8 mouse cellular contexts compared by ENCODE assay signal in the genomic region with DNA sequence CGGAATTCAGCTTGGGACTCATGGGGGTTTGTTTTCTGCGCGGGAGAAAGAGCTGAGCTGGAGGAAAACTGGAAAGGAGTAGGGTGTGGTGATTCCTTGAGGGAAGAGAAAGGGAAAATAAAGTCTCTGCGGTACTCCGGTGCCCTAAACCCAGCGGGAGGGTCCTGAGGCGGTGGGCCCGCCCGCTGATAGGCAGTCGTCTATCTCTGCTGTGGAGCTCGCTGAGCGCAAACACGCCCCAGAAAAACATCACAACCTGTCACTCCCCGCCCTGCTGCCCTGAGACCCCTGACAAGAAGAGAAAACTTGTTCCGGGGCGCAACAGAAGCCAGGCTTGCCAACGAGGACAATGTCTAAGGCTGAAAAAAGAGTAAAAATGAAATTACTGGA. TPM values are rescaled to one million over a fixed set of nuclear protein-coding genes. Genes with fewer than 3 reads are reported as not detected.
DNase-seq lines count a peak whose midpoint lies in the region; ATAC-seq lines count a peak whose summit lies in the region.

No protein-coding gene starts in this region.

- no peaks in the 10 kb centered on the region for H3K9me3 ChIP-seq in hindbrain, embryonic 11.5 days (ENCODE audit: control insufficient read depth, low read length)
- H3K9me3 ChIP-seq in midbrain, embryonic 12.5 days = no peaks in the 10 kb centered on the region

- H3K9ac ChIP-seq in hindbrain, embryonic 11.5 days (ENCODE audit: low read depth, low read length) = peak overlapping the region; percentile 73
- peak overlapping the region; percentile 77 for H3K9ac ChIP-seq in midbrain, embryonic 12.5 days (replicated peaks)

- DNase-seq in layer of hippocampus, adult 9-11 months = peak; percentile 33
- DNase-seq in layer of hippocampus, adult 9-10 months (ENCODE audit: low spot score) = no peak
- DNase-seq in embryo, embryonic 11 days = peak; percentile 33
- DNase-seq in hindbrain, embryonic 11.5 days (ENCODE audit: low spot score) = peak; percentile 62
- no peak for DNase-seq in cerebellum, adult 11 months
- no peak for DNase-seq in urinary bladder, postnatal 36 days (ENCODE audit: low spot score in 2 of 2)

- H3K27ac ChIP-seq in hindbrain, embryonic 11.5 days (ENCODE audit: low read depth, low read length) = peak overlapping the region; percentile 20; the same call in 1 of the 2 replicates
- H3K27ac ChIP-seq in midbrain, embryonic 12.5 days (replicated peaks) = peak overlapping the region; percentile 83; the same call in 1 of the 2 replicates

- no peaks in the 10 kb centered on the region for H3K36me3 ChIP-seq in hindbrain, embryonic 11.5 days (ENCODE audit: control insufficient read depth, insufficient read depth, low read length)
- no peaks in the 10 kb centered on the region for H3K36me3 ChIP-seq in midbrain, embryonic 12.5 days

- WGBS in hindbrain, embryonic 11.5 days = 0% methylated on average over 17 of the region's 17 CpGs
- under 1% methylated on average over 17 of the region's 17 CpGs for WGBS in midbrain, embryonic 12.5 days

- 0 out of 2 replicates have a peak, but pooled peaks cover 10% of the 10 kb centered on the region for H3K4me1 ChIP-seq in hindbrain, embryonic 11.5 days (replicated peaks; ENCODE audit: control insufficient read depth, insufficient read depth, low read length)
- peaks cover 19% of the 10 kb centered on the region for H3K4me1 ChIP-seq in midbrain, embryonic 12.5 days

- H3K4me3 ChIP-seq in hindbrain, embryonic 11.5 days (ENCODE audit: low read depth, low read length) = peak overlapping the region; percentile 83
- peak overlapping the region; percentile 85 for H3K4me3 ChIP-seq in midbrain, embryonic 12.5 days

- ATAC-seq in hindbrain, embryonic 11.5 days (ENCODE audit: low FRiP score) = peak; percentile 37; the same call in 1 of the 2 replicates
- ATAC-seq in midbrain, embryonic 12.5 days (ENCODE audit: low FRiP score, low read depth) = no peak
- ATAC-seq in activated CD4-positive, CD25-positive, alpha-beta regulatory T cell, adult 4 months = no peak

- peaks cover 3% of the 10 kb centered on the region; the same call in 1 of the 2 replicates for H3K27me3 ChIP-seq in hindbrain, embryonic 11.5 days (ENCODE audit: control insufficient read depth, insufficient read depth, low read length)
- peaks cover 3% of the 10 kb centered on the region; the same call in 1 of the 2 replicates for H3K27me3 ChIP-seq in midbrain, embryonic 12.5 days

- peak overlapping the region; percentile 95 for H3K4me2 ChIP-seq in hindbrain, embryonic 11.5 days (replicated peaks; ENCODE audit: low read depth, low read length)
- H3K4me2 ChIP-seq in midbrain, embryonic 12.5 days (replicated peaks) = peak overlapping the region; percentile 79

RNA-seq across cellular contexts. Expression of a gene that starts 1.1 kb away (rescaled TPM):
- polyA plus RNA-seq in hindbrain, embryonic 11.5 days (2014; fragmentation: Nextera tagmentation; extraction: Ambion mirVana) = 488 and 505 TPM in 2 replicates
- polyA plus RNA-seq in midbrain, embryonic 12.5 days (2016; fragmentation: Nextera tagmentation; extraction: Ambion mirVana) = 659 and 730 TPM in 2 replicates
- under 1 TPM in 1 of 2 experiments, not detected in 1; 0.12 TPM for polyA plus RNA-seq in activated CD4-positive, CD25-positive, alpha-beta regulatory T cell, adult 4 months (2017; shearing (Covaris generic))

RNA-seq across cellular contexts. Expression of a gene that starts 34.0 kb away (rescaled TPM):
- polyA plus RNA-seq in hindbrain, embryonic 11.5 days (2014; fragmentation: Nextera tagmentation; extraction: Ambion mirVana) = 2.4 and 2.9 TPM in 2 replicates
- 2.9 and 3.1 TPM in 2 replicates for polyA plus RNA-seq in midbrain, embryonic 12.5 days (2016; fragmentation: Nextera tagmentation; extraction: Ambion mirVana)
- not detected for polyA plus RNA-seq in activated CD4-positive, CD25-positive, alpha-beta regulatory T cell, adult 4 months (2017; shearing (Covaris generic))

Comparison
In these comparisons a context has a peak if more than half of its experiments do, and no peak if none do; other contexts are left out.
1. DNase-seq: peak in layer of hippocampus, adult 9-11 months (single experiment), embryo, embryonic 11 days (single experiment) and hindbrain, embryonic 11.5 days (single experiment); none in layer of hippocampus, adult 9-10 months (single experiment), cerebellum, adult 11 months (single experiment) and urinary bladder, postnatal 36 days (0 of 2).
2. RNA of a gene that starts 1.1 kb away (polyA plus RNA-seq): 659 to 730 TPM in midbrain, embryonic 12.5 days and 488 to 505 TPM in hindbrain, embryonic 11.5 days; 0.12 TPM in activated CD4-positive, CD25-positive, alpha-beta regulatory T cell, adult 4 months; every median in the first group is over 100 times any median in the second.